Mouse (Mus musculus) heart, postnatal 36 days (tissue): ENCODE data around the gene Kirrel. TPM values are rescaled to one million over a fixed set of nuclear protein-coding genes. Genes with fewer than 3 reads are reported as not detected.
"Not testable (repeated sequence)": the region's sequence is repeated elsewhere in the genome, so short reads cannot be mapped to it uniquely, and the experiment has no call there.

Source experiments
- DNase-seq, 2 experiments: peaks; one replicate each; pipeline ENCODE4 v3.0.0; 2021 to 2022
- intact Hi-C: fragments of 180-260 bp; cut with DNase I; formaldehyde crosslinking; loops from one replicate; pipeline ENCODE4 v1.15.1; 2025
- total RNA-seq, 2 experiments: library from RNA; stranded (reverse); gene quantifications; 2 replicates each; pipeline ENCODE4 v1.2.3; 2021

The Kirrel gene
- total RNA-seq, 2 experiments from 2014 or later, result 6.8 to 7.6 TPM

GRCm38 (mm10) chr3:87144476-87145240 is 29.9 kb downstream of the Kirrel start:
- DNase-seq, result no peak
- intact Hi-C loops, result no loop called here

- intact Hi-C loops, result no loop called here
- no peak for DNase-seq
Measured at GRCm38 (mm10) chr3:87140284-87140683, 34.3 kb downstream of the Kirrel start.

- no peak for DNase-seq
- intact Hi-C loops, result no loop called here
Measured at GRCm38 (mm10) chr3:87136782-87137181, 37.8 kb downstream of the Kirrel start.

- DNase-seq, result no peak
- intact Hi-C loops, result no loop called here
Measured at GRCm38 (mm10) chr3:87134951-87135350, 39.6 kb downstream of the Kirrel start.

- no peak for DNase-seq
- intact Hi-C loops, result no loop called here
Measured at GRCm38 (mm10) chr3:87131694-87132347, 42.7 kb downstream of the Kirrel start.

GRCm38 (mm10) chr3:87130933-87131332 is 43.6 kb downstream of the Kirrel start:
- DNase-seq, result no peak
- intact Hi-C loops, result no loop called here

- intact Hi-C loops, result no loop called here
- no peak for DNase-seq
Measured at GRCm38 (mm10) chr3:87123795-87124194, 50.8 kb downstream of the Kirrel start.

- DNase-seq, result no peak
- intact Hi-C loops, result no loop called here
Measured at GRCm38 (mm10) chr3:87118214-87118613, 56.3 kb downstream of the Kirrel start.

- DNase-seq, result peak in 1 of 2 experiments; percentile 19
Measured at GRCm38 (mm10) chr3:87117632-87118031, 56.9 kb downstream of the Kirrel start.

GRCm38 (mm10) chr3:87115726-87116540 is 58.6 kb downstream of the Kirrel start:
- DNase-seq, result no peak
- intact Hi-C loops, result no loop called here

More at GRCm38 (mm10) chr3:87117632-87118031, 56.9 kb downstream of the Kirrel start:
- intact Hi-C loops, result no loop called here

- DNase-seq, result no peak
- intact Hi-C loops, result no loop called here
Measured at GRCm38 (mm10) chr3:87115271-87115670, 59.3 kb downstream of the Kirrel start.

GRCm38 (mm10) chr3:87114801-87115200 is 59.7 kb downstream of the Kirrel start:
- peak; percentile 37 to 50 for DNase-seq

GRCm38 (mm10) chr3:87113881-87114280 is 60.7 kb downstream of the Kirrel start:
- DNase-seq, intact Hi-C loops: not testable (repeated sequence)

More at GRCm38 (mm10) chr3:87114801-87115200, 59.7 kb downstream of the Kirrel start:
- intact Hi-C loops, result no loop called here

- intact Hi-C loops, result no loop called here
- DNase-seq, result no peak
Measured at GRCm38 (mm10) chr3:87112264-87112663, 62.3 kb downstream of the Kirrel start.

- intact Hi-C loops, result no loop called here
- DNase-seq, result no peak
Measured at GRCm38 (mm10) chr3:87104856-87105255, 69.7 kb downstream of the Kirrel start.

- intact Hi-C loops, result no loop called here
- no peak for DNase-seq
Measured at GRCm38 (mm10) chr3:87102346-87102745, 72.2 kb downstream of the Kirrel start.

- DNase-seq, result no peak
- intact Hi-C loops, result no loop called here
Measured at GRCm38 (mm10) chr3:87100911-87101310, 73.6 kb downstream of the Kirrel start.

GRCm38 (mm10) chr3:87097969-87098946 is 76.3 kb downstream of the Kirrel start:
- DNase-seq, result no peak
- intact Hi-C loops, result loop anchor here (10.0 kb wide), 1 partner anchor 227 kb away; no protein-coding TSS in a partner anchor

GRCm38 (mm10) chr3:87097205-87097604 is 77.3 kb downstream of the Kirrel start:
- intact Hi-C loops, result loop anchor here (10.0 kb wide), 1 partner anchor 228 kb away; no protein-coding TSS in a partner anchor
- no peak for DNase-seq

GRCm38 (mm10) chr3:87093718-87094117 is 80.8 kb downstream of the Kirrel start:
- no peak for DNase-seq
- intact Hi-C loops, result loop anchor here (10.0 kb wide), 1 partner anchor 231 kb away; no protein-coding TSS in a partner anchor
